Mouse (Mus musculus) splenic B cell, adult 2 months (primary cell): ENCODE results near the gene Ntmt1.

Experiments used
- DNase-seq: peaks from one replicate; pipeline ENCODE4 v3.0.0-alpha.2; 2011; ENCODE audit warnings: low read depth, low spot score
- H3K27me3 ChIP-seq: 2 replicates; pipeline ENCODE4 v1.6.1; 2012; ENCODE audit warnings: mild to moderate bottlenecking, low read length, moderate library complexity, mixed read lengths; ENCODE audit not compliant: control insufficient read depth, poor library complexity, insufficient read depth, severe bottlenecking
- H3K36me3 ChIP-seq: 2 replicates; pipeline ENCODE4 v1.6.1; 2012; ENCODE audit warnings: mild to moderate bottlenecking, low read length, moderate library complexity, mixed read lengths; ENCODE audit not compliant: control insufficient read depth, poor library complexity, insufficient read depth, severe bottlenecking

Ntmt1 gene

DNA sequence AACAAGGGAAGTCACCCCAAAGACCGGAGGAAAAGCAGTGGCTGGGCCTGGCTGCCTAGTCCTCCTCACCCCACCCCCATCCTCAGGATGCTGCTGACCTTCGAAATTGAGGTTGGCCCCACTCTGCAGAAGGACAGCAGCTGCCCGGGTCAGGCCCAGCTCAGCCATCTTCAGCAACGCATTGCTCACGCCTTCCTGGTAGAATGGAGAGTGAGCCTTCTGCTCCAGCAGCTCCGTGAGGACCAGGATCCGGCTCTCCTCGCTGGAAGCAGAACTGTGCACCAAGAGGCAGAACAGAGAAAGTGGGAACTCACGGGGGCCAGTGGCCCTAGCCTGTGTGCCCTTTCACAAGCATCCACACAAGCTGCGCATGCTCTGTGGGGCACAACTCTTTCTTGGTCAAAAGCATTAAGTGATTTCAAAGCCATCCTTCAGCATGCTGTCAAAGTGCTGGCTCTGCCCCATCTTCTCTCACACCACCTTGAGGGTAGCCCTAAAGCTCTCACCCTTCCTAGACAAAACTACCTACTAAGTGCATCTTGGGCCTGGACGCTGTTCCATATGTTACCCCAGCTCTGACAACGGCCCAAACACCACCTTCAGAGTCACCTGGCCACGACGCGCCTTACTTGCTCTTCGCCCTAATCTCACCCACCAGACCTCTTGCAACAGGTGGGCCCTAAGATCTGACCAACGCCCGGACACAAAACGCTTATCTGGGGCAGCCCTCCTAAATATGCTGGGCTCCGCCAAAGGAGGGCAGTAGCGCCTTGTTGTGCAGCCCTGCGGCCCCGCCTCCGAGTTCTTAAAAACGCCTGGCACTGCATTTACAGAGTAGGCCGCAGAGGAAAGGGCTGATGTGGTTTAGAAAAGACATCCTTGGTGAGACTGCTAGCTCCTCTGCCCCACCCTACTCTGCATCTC, 19.5 kb downstream of the Ntmt1 start:
- Histone ChIP-seq H3K36me3 (peaks cover 14% of the 10 kb centered on the region), H3K27me3 (no peaks in the 10 kb centered on the region)
- peak; percentile 65 for DNase-seq

DNA sequence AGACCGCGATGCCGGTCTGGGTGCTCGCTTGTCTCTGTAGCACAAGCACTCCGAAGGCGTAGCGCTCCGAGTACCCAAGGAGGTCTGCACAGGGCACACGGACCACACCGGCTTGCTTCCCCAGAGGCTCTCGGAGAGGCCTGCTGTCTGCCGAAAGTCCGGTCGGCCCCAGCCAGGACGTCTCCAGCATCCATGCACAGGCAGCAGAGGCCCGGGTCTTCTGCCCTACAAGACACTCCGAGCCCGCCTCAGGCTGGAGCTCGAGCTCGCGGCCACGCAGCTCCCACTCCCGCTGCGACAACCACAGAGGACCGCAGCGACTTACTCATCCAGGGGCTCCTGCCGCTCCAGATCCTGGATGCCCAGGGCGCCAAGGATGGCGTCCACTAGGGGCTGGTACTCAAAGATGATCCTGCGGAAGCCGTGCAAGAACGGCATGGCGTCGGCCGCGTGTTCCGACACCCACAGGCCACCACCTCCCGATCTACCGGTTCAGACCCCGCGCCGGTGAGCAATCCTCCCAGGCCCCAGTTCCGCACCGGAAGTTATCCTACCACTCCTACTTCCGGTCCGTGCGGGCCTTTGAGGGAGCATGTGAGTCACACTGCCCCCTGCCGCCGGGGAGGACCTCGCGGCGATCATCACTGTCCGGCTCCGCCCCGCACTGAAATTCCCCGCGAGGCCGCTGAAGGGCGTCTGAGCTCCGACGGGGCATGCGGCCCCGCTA, 20.3 kb downstream of the Ntmt1 start:
- peak; percentile 96 for DNase-seq
- H3K27me3 ChIP-seq = no peaks in the 10 kb centered on the region
- peaks cover 14% of the 10 kb centered on the region for H3K36me3 ChIP-seq

GRCm38 (mm10) chr2:30829315-30829714, 21.7 kb downstream of the Ntmt1 start:
- no peaks in the 10 kb centered on the region for H3K27me3 ChIP-seq
- DNase-seq = peak; percentile 71

DNA sequence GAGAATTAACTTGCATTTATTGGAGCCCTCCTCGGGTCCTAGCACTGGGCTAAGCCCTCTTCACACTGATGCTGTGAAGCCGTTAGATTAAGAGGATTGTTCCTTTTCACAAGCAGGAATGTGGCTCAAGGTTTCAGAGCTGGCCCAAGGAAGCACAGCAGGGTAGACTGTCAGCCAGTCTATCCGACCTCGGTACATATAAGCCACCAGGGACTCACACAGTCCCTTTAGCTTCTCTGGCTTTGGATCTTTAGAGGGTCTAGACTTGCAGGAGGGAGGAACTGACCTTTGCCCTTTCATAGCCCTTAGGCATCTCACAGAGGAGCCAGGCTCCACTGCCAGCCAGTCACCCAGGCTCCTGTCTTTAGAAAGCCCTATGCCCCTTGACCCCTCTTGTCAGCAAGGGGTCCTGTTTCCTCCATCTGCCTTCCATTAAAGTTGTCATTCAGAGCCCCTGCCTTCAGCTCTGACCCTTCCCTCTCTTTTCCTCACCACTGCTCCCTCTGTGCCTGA, 22.7 kb downstream of the Ntmt1 start, which contains the start of gene Asb6:
TSS of gene Asb6 (minus strand) at position 51 of the 513 bp plus-strand sequence.
- no peaks in the 10 kb centered on the region for H3K27me3 ChIP-seq
- DNase-seq = no peak
- peaks cover 4% of the 10 kb centered on the region; the same call in 1 of the 2 replicates for H3K36me3 ChIP-seq

More at GRCm38 (mm10) chr2:30829315-30829714, 21.7 kb downstream of the Ntmt1 start:
- peaks cover 5% of the 10 kb centered on the region; the same call in 1 of the 2 replicates for H3K36me3 ChIP-seq

GRCm38 (mm10) chr2:30833644-30834043, 26.0 kb downstream of the Ntmt1 start:
- H3K36me3 ChIP-seq = no peaks in the 10 kb centered on the region

GRCm38 (mm10) chr2:30834373-30835022, 26.9 kb downstream of the Ntmt1 start, which contains the start of gene Prrx2:
Gene Prrx2 (plus strand): TSS chr2:30834972.
- no peaks in the 10 kb centered on the region for H3K36me3 ChIP-seq
- no peak for DNase-seq
- H3K27me3 ChIP-seq = no peaks in the 10 kb centered on the region

More at GRCm38 (mm10) chr2:30833644-30834043, 26.0 kb downstream of the Ntmt1 start:
- H3K27me3 ChIP-seq = no peaks in the 10 kb centered on the region
- DNase-seq = no peak

GRCm38 (mm10) chr2:30836238-30836990, 28.8 kb downstream of the Ntmt1 start:
- no peak for DNase-seq
- H3K36me3 ChIP-seq = no peaks in the 10 kb centered on the region
- no peaks in the 10 kb centered on the region for H3K27me3 ChIP-seq

DNA sequence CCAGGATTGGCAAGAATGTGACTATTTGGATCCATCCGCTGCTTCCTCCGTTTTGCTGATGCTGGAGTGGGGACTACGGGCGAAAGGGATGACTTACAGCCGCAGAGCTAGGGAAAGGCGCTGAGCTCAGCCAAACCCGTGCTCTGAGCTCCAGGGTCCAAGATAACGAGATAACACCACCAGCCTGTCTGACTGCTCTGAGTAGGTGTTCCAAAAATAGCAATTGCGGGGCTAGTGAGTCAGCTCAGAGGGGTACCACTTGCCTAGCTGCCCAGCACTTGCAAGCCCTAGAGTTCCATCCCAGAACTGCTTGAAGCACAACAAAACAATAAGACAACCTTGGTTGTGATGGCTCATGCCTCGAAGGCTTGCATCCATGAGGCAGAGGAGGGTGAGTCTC, 35.0 kb downstream of the Ntmt1 start:
- DNase-seq = no peak
- no peaks in the 10 kb centered on the region for H3K27me3 ChIP-seq
- no peaks in the 10 kb centered on the region for H3K36me3 ChIP-seq

DNA sequence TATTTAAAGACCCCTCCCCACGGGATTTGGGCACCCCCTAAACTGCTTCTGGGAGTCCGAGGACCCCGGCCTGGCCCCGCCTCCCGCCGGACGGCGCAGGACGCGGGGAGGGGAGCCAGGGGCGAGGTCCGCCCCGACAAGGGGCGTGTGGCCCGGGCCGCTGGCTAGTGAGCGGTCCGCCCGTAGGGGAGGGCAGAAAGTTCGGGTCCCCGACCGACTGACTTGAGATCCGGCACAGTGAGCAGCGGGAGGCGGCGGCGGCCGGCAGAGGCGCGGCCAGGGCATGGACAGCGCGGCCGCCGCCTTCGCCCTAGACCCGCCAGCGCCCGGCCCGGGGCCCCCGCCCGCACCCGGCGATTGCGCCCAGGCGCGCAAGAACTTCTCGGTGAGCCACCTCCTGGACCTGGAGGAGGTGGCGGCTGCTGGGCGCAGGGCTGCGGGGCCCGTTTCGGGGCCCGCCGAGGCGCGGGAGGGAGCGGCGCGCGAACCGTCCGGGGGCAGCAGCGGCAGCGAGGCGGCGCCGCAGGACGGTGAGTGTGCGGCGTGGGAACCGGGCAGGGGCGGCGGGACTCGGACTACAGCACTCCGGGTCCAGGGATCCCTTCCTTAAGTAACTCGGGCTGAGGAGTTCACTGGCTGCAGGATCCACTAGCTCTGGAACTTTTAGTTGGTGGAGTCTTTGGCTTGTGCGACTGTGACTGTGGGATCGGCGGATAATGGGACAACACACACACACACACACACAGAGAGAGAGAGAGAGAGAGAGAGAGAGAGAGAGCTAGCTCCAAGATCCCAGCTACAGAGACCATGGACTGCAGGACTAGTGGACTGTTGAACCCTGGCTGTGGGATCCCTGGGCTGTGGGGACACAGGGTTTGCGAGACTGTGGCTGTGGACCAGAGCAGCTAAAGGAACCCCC, 37.8 kb downstream of the Ntmt1 start:
- Histone ChIP-seq H3K36me3 (no peaks in the 10 kb centered on the region), H3K27me3 (no peaks in the 10 kb centered on the region)
- no peak for DNase-seq

- DNase-seq = no peak
- no peaks in the 10 kb centered on the region for H3K27me3 ChIP-seq
Observed at GRCm38 (mm10) chr2:30846236-30846635, 38.6 kb downstream of the Ntmt1 start.

GRCm38 (mm10) chr2:30846723-30847122, 39.1 kb downstream of the Ntmt1 start:
- no peak for DNase-seq
- Histone ChIP-seq H3K36me3 (no peaks in the 10 kb centered on the region), H3K27me3 (no peaks in the 10 kb centered on the region)

More at GRCm38 (mm10) chr2:30846236-30846635, 38.6 kb downstream of the Ntmt1 start:
- no peaks in the 10 kb centered on the region for H3K36me3 ChIP-seq

DNA sequence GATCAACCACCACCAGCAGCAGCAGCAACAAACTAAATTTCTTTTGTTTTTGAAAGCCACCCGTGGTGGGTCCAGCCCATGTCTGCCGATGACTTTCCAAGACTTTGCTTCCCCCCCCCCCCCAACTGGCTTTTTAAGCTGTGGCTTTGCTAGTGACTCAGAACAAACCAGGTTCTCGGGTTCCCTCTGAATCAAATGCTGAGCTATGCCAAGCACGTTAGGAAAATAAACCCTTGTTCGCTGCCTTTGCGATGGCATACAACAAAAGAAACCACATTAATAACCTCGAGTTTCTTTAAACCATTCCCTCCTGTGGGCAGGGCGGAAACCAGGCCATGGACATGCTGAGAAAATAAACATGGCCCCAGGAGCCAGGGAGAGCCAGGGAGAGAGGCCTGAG, 40.6 kb downstream of the Ntmt1 start:
- no peaks in the 10 kb centered on the region for H3K36me3 ChIP-seq
- no peak for DNase-seq
- no peaks in the 10 kb centered on the region for H3K27me3 ChIP-seq

- no peaks in the 10 kb centered on the region for H3K36me3 ChIP-seq
- DNase-seq = no peak
Observed at GRCm38 (mm10) chr2:30850581-30850980, 43.0 kb downstream of the Ntmt1 start.

More at GRCm38 (mm10) chr2:30850581-30850980, 43.0 kb downstream of the Ntmt1 start:
- H3K27me3 ChIP-seq = no peaks in the 10 kb centered on the region
